Mouse (Mus musculus) myocyte (in vitro differentiated cells): ENCODE measurements around the gene Cracr2b.

ENCODE experiments used
- CEBPB ChIP-seq: IDR thresholded peaks from 2 replicates; pipeline ENCODE4 v1.6.1; 2011; ENCODE audit warnings: mild to moderate bottlenecking, moderate library complexity; ENCODE audit not compliant: poor library complexity, insufficient read depth, severe bottlenecking
- E2F4 ChIP-seq: IDR thresholded peaks from one replicate; pipeline ENCODE4 v1.6.1; 2011; ENCODE audit warnings: mild to moderate bottlenecking, control low read depth, moderate library complexity; ENCODE audit not compliant: insufficient read depth
- MAX ChIP-seq: IDR thresholded peaks from one replicate; pipeline ENCODE4 v1.6.1; 2011; ENCODE audit warnings: low read depth, mild to moderate bottlenecking, control low read depth
- MYOG ChIP-seq, 3 experiments: IDR thresholded peaks; one replicate each; pipeline ENCODE4 v1.6.1; 2011; ENCODE audit warnings: control low read depth in 2 of 3, low read depth in 2 of 3, mild to moderate bottlenecking in 2 of 3; ENCODE audit not compliant: insufficient read length in 2 of 3, control insufficient read depth in 1 of 3, insufficient read depth in 1 of 3
- POLR2A ChIP-seq: IDR thresholded peaks from one replicate; pipeline ENCODE4 v1.6.1; 2011; ENCODE audit warnings: low read depth, mild to moderate bottlenecking, control low read depth, moderate library complexity; ENCODE audit not compliant: insufficient read length
- POLR2AphosphoS2 ChIP-seq: IDR thresholded peaks from one replicate; pipeline ENCODE4 v1.6.1; 2011; ENCODE audit warnings: low read depth, control low read depth; ENCODE audit not compliant: insufficient read length
- TCF12 ChIP-seq: IDR thresholded peaks from one replicate; pipeline ENCODE4 v1.6.1; 2011; ENCODE audit warnings: mild to moderate bottlenecking, control low read depth; ENCODE audit not compliant: poor library complexity, insufficient read depth, severe bottlenecking
- USF1 ChIP-seq: IDR thresholded peaks from one replicate; pipeline ENCODE4 v1.6.1; 2011; ENCODE audit warnings: low read depth, mild to moderate bottlenecking, control low read depth, moderate library complexity

GRCm38 (mm10) chr7:141495379-141495778 is 34.5 kb downstream of the Cracr2b start:
- no peak for TF ChIP-seq POLR2A
- TF ChIP-seq USF1, result no peak
- no peak for TF ChIP-seq MAX
- TF ChIP-seq E2F4, result no peak
- TF ChIP-seq TCF12, result no peak
- TF ChIP-seq POLR2AphosphoS2, result peak; percentile 37
- TF ChIP-seq CEBPB, result no peak
- TF ChIP-seq MYOG (IDR thresholded peaks at IDR 0.05; ENCODE audit: control insufficient read depth in 1 of 3, insufficient read depth in 1 of 3, insufficient read length in 2 of 3, low read depth in 2 of 3), result no peak
